Mouse (Mus musculus) hematopoietic stem cell, adult 5-6 weeks (primary cell): ENCODE results near the gene Csrp2. TPM values are rescaled to one million over a fixed set of nuclear protein-coding genes. Genes with fewer than 3 reads are reported as not detected.
A peak's percentile ranks its signal among the peaks of the same experiment; 100 is the strongest.

Experiments
- ATAC-seq, 2 experiments: fragments of 125-278 bp in 1 of 2; replicated peaks in 1 of 2; 2 replicates each; pipeline ENCODE4 v1.8.0; 2016 to 2017; ENCODE audit warnings: inconsistent platforms in 2 of 2, mild to moderate bottlenecking in 2 of 2, moderate number of reproducible peaks in 2 of 2, low read depth in 1 of 2, moderate TSS enrichment in 1 of 2; ENCODE audit not compliant: low FRiP score in 2 of 2, poor library complexity in 2 of 2, severe bottlenecking in 2 of 2, insufficient read depth in 1 of 2, low TSS enrichment in 1 of 2
- total RNA-seq: library from RNA; stranded (forward); fragments of 172-1452, 232-1000 nt; gene quantifications from 2 replicates; pipeline ENCODE4 v1.2.3, GENCODE M21; 2017

Gene Csrp2
- total RNA-seq = 41.6 and 73.7 TPM in 2 replicates

DNA sequence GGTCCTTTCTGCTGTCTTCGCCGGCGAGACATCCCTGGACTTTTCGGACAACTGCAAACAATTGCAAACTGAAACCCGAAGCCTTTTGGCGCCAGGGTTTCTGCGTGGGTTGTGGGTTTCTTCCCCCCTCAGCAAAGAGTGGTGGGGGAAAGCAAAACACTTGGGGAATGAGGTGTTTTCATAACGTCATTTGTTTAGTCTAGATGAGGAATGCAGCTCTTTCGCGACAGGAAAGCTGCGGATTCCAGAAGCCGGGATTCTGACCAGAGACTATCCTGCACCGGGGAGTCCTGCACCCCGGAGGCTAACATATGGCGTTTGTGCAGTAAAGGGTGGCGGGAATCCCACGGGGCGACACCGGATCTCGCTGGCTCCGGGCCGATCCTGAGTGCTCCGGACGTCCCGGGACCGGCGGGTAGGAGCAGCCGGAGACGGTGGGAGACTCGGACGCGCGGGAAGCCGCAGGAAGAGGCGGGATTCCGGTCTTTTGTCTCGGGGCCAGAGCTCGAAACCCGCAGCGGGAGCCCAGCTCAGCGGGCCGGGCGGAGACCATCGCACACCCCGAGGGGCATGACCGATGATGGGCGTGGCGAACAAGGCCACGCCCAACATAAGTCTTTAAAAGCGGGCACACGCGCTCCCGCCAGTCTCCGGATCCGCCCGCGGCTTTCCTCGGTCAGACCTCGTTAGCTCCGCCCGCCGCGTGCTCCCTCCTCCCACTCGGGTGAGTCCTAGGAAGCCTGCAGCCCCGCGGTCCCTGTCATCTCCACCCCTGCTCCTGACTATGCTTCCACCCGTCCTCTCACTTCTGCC, at the start of gene Csrp2:
Gene Csrp2 (plus strand): TSS at position 259 of the 813 bp plus-strand sequence.
- ATAC-seq = peak; percentile 85 to 89

- no peak for ATAC-seq
Observed at GRCm38 (mm10) chr10:110874853-110875252, 44.7 kb upstream of the Csrp2 start.

DNA sequence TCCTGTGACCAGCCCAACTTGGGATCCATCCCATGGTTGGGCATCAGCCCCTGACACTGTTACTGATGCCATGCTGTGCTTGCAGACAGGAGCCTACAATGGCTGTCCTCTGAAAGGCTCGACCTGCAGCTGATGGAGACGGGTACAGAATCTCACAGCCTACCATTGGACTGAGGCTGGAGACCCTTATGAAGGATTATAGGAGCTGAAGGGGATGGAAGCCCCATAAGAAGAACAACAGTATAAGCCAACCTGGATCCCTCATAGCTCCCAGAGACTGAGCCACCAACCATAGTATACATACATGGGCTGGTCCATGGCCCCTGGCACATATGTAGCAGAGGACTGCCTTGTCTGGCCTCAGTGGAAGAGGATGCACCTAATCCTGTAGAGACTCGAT, 42.6 kb upstream of the Csrp2 start:
- ATAC-seq = no peak

DNA sequence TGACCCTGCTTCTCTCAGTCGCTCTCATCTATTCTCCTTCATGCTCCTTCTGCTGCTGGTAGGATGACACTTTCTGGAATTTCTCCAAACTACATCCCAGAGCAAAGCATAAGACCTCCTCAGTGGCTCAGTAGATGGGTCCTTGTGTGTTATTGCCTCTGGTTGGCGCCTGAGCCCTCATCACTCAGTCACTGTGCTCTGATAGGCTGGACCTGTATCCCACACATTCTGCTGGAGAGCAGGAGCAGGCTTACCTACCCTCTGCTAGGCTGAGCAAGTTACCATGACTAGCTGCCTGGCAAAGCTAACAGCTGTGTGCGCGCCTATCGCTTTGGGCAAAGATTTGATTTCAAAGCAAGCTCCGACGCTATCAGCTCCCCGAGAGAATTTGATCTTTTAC, 41.7 kb upstream of the Csrp2 start:
- ATAC-seq = no peak

GRCm38 (mm10) chr10:110878641-110879040, 40.9 kb upstream of the Csrp2 start:
- no peak for ATAC-seq

GRCm38 (mm10) chr10:110879426-110880066, 40.0 kb upstream of the Csrp2 start:
- ATAC-seq = no peak

- no peak for ATAC-seq
Observed at GRCm38 (mm10) chr10:110881346-110881745, 38.2 kb upstream of the Csrp2 start.

DNA sequence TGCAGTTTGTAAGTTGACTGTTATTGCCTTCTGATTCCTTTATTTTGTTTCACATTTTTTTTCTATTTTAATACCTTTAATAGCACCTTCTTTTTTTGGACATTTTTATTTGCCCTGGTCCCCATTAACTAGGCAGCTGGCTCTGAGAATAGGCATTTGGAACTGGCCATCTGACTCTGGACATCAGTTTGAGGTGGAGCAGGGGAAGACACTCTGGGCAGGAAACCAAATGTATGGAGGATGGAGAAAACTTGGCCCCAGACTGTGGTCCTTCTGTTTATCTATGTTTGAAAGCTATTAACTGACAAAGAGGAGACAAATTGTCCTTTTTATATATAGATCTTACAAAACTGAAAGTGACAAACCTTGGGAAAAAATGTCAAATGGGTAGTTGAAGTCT, 36.9 kb upstream of the Csrp2 start:
- no peak for ATAC-seq

DNA sequence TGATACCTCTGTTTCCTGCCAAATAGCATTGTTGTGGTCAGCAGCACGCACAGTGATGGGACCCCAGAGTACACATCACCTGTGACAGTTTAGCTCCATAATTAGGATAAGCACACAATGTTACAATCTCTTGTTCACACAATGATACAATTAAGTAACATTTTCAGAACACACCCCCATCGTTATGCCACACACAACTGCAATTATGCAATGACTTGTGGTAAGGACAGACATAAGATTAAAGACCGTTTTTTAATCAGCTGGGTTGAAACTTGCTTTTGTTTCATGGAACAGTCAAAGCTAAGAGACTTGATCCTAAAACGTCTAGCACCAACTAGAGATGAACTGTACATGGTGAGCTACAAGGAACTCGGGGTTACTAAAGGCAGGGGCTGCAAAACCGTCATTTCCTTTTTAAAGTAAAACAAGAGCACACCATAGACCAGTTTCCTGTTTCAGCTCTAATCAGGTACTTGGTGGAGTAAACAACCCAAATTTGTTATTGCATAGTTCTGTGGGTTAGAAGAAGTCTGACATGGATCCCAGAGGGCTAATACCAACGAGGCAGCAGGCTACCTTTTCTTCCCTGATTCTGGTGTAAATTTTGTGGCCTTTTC, 28.8 kb upstream of the Csrp2 start:
- peak; percentile 46 to 68; a peak in 3 of 4 replicates for ATAC-seq

GRCm38 (mm10) chr10:110899744-110900501, 19.7 kb upstream of the Csrp2 start:
- ATAC-seq = no peak

GRCm38 (mm10) chr10:110903862-110904261, 15.7 kb upstream of the Csrp2 start:
- ATAC-seq = 0 out of 4 replicates have a peak, but pooled peaks of 1 of the 2 experiments have one; percentile 32

DNA sequence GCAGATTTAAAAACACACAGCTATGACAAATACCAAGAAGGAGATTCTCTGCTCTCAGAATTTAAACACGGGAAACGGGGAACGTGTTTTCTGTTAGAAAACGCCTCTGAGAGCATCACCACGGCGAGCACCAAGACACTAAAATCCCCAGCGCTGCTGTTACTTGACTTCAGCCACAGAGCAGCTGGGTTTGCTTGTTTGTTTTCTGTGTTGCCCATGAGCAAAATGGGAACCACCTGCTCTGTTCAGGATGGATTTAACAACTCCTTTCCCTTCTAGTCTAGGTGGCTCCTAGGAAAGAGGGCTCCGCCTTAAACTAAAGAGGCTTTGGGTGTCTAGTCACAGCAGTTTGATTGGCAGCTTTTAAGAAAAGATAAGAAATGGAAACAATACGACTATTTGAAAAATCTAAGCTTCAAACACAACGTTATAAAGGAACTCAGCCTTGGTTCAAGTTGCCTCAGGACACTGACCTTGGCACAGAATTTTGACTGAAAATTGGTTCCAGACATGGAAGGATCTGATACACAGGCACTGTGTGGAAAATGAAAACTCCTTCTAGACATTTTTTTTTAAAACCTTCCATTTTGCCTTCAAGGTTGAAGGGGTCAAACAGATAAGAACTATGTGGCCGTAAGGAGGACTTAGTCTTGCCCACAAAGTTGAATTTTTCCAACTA, 2.8 kb upstream of the Csrp2 start:
- ATAC-seq = no peak

DNA sequence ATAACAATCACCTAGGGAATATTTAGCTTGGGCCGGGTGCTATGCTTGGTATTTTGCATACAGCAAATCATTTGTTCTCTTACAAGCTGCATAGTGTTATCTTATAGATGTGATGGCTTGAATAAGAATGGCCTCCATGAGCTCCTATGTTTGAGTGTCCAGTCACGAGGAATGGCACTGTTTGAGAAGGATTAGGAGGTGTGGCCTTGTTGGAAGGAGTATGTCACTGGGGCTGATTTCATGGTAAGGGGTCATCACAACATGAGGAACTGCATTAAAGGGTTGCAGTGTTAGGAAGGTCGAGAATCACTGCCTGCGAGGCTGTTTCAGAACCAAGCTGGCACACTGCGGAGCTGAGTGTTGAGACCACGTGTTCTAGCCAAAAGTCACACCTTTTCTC, 2.1 kb upstream of the Csrp2 start:
- no peak for ATAC-seq

DNA sequence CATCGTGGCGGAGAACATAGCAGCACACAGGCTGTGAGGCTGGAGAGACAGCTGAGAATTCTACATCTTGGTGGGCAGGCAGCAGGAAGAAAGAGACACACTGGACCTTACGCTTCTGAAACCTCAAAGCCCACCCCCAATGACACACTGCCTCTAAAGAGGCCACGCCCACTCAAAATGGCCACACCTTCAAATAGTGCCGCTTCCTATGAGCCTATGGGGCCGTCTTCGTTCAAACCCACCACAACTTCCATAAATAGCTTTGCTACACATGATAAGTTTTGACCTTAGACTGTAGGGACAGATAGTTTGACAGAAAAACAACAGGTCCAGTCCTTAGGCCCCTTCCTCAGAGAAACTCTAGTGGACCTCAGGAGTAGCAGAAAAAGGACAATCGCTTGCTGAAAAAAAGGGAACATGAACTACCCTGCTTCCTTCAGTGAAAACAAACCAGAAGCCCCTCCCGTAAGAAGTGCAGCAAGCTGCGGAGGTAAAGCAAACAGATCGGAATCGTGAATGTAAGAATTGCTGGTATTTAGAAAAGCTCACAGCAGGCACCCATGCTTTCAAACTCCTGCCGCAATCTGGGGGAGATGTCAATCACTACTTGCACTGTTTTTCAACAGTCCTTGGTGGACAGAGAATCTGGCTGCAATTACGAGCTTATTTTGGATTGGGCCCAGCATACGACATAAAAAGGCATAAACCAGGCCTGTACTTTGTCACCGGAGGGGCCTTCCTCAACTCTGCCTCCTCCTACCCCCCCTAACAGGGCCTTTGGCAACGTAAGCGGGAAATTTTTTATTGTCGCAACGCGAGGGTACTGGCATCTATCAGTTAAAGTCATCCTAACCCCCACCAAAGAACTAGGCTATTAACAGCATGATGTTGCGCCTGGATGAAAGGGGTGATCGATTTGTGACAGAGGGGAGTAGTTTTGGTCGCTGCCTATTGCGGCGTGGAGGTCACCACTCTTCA, 886 bp upstream of the Csrp2 start:
- peak; percentile 15 to 27; a peak in 1 of 4 replicates for ATAC-seq

DNA sequence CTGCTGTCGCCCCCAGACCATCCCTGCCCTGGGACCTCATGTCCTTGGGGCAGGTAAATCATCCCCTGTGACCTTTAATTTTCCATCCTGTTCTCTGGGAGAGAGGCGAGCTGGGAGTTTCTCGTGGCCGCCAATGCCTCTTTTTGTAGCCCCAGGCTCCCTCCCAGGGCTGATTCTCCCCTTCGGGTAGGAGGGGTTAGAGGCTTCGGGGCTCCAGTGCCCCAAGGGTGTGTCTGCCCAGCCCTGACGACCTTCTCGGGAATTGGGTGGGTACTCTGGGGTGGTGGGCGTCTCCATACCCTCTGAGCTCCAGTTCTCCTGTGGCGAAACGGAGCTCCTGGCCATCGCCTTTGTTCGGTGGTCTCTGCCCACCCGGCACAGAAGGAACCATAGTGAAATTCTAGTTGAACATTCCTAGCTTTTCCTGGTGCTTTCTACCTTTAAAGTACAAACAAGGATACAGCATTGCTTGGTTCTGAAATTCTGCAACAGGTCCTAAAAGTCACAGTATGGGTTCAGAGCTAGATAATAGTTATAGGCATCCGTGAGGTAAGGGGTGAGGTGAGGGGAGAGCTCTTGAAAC, 870 bp downstream of the Csrp2 start:
- ATAC-seq = peak; percentile 10 to 20; a peak in 2 of 4 replicates

GRCm38 (mm10) chr10:110921890-110922289, 2.3 kb downstream of the Csrp2 start:
- ATAC-seq = no peak
